8 mouse cellular contexts compared by ENCODE assay signal in genomic region chr10:120882347-120883068, GRCm38 (mm10). TPM values are rescaled to one million over a fixed set of nuclear protein-coding genes. Genes with fewer than 3 reads are reported as not detected.
DNase-seq lines count a peak whose midpoint lies in the region; ATAC-seq and TF ChIP-seq lines count a peak whose summit lies in the region.

No protein-coding gene starts in this region.

- peak overlapping the region; percentile 44 for H3K4me3 ChIP-seq in forebrain, embryonic 15.5 days
- H3K4me3 ChIP-seq in intestine, embryonic 16.5 days (ENCODE audit: low read length): peak overlapping the region; percentile 34
- H3K4me3 ChIP-seq in lung, adult 2 months (replicated peaks; ENCODE audit: extremely low read depth, low read depth, low read length): peak overlapping the region; percentile 1
- H3K4me3 ChIP-seq in neural tube, embryonic 12.5 days: peak overlapping the region; percentile 33

- H3K9ac ChIP-seq in forebrain, embryonic 15.5 days (replicated peaks): peak overlapping the region; percentile 54
- H3K9ac ChIP-seq in intestine, embryonic 16.5 days (ENCODE audit: low read depth, low read length): peak overlapping the region; percentile 45; the same call in 1 of the 2 replicates
- no peak overlapping the region; the same call in 1 of the 2 replicates for H3K9ac ChIP-seq in neural tube, embryonic 12.5 days

- peak overlapping the region; percentile 92 for H3K4me2 ChIP-seq in forebrain, embryonic 15.5 days (replicated peaks)
- peak overlapping the region; percentile 57 for H3K4me2 ChIP-seq in intestine, embryonic 16.5 days (ENCODE audit: low read depth, low read length)
- peak overlapping the region; percentile 70 for H3K4me2 ChIP-seq in neural tube, embryonic 12.5 days (replicated peaks)

- H3K4me1 ChIP-seq in forebrain, embryonic 15.5 days: peaks cover 15% of the 10 kb centered on the region; the same call in 1 of the 2 replicates
- peaks cover 4% of the 10 kb centered on the region for H3K4me1 ChIP-seq in intestine, embryonic 16.5 days (ENCODE audit: control insufficient read depth, insufficient read depth, low read length)
- peaks cover 4% of the 10 kb centered on the region; the same call in 1 of the 2 replicates for H3K4me1 ChIP-seq in lung, adult 2 months (ENCODE audit: control insufficient read depth, insufficient read depth, low read length)
- no peaks in the 10 kb centered on the region; the same call in 1 of the 2 replicates for H3K4me1 ChIP-seq in neural tube, embryonic 12.5 days

- no peak for TF ChIP-seq POLR2A in lung, adult 2 months (IDR thresholded peaks at IDR 0.05; ENCODE audit: borderline replicate concordance, extremely low read depth, low read depth, low read length)

- peak; percentile 92 for ATAC-seq in forebrain, embryonic 15.5 days (replicated peaks)
- ATAC-seq in intestine, embryonic 16.5 days: peak; percentile 74; the same call in 1 of the 2 replicates
- peak; percentile 93 for ATAC-seq in neural tube, embryonic 12.5 days (ENCODE audit: low FRiP score, low read depth)

- TF ChIP-seq CTCF in lung, adult 2 months (IDR thresholded peaks at IDR 0.05; ENCODE audit: insufficient read depth, low read length): no peak

- H3K27ac ChIP-seq in forebrain, embryonic 15.5 days (replicated peaks): peak overlapping the region; percentile 40
- H3K27ac ChIP-seq in intestine, embryonic 16.5 days (ENCODE audit: low read length): peak overlapping the region; percentile 69
- H3K27ac ChIP-seq in neural tube, embryonic 12.5 days: peak overlapping the region; percentile 43; the same call in 1 of the 2 replicates

- H3K36me3 ChIP-seq in forebrain, embryonic 15.5 days: no peaks in the 10 kb centered on the region
- no peaks in the 10 kb centered on the region for H3K36me3 ChIP-seq in intestine, embryonic 16.5 days (ENCODE audit: control insufficient read depth, insufficient read depth, low read length)
- H3K36me3 ChIP-seq in neural tube, embryonic 12.5 days: no peaks in the 10 kb centered on the region

- WGBS in forebrain, embryonic 15.5 days: 6% methylated on average over 17 of the region's 17 CpGs
- 25% methylated on average over 17 of the region's 17 CpGs for WGBS in intestine, embryonic 16.5 days
- 20% methylated on average over 17 of the region's 17 CpGs for WGBS in lung, adult 2 months
- WGBS in neural tube, embryonic 12.5 days: 20% methylated on average over 17 of the region's 17 CpGs

- peak; percentile 23 to 37 for DNase-seq in cerebellum, adult 18-20 months
- DNase-seq in cerebellum, adult 9-10 months: no peak
- DNase-seq in adrenal gland, postnatal 14 days: peak; percentile 63
- no peak for DNase-seq in lung, adult 2 months
- DNase-seq in layer of hippocampus, adult 8-10 months (ENCODE audit: low spot score in 2 of 2): no peak

- H3K27me3 ChIP-seq in forebrain, embryonic 15.5 days: no peaks in the 10 kb centered on the region
- no peaks in the 10 kb centered on the region for H3K27me3 ChIP-seq in intestine, embryonic 16.5 days (replicated peaks; ENCODE audit: control insufficient read depth, insufficient read depth, low read length)
- no peaks in the 10 kb centered on the region for H3K27me3 ChIP-seq in neural tube, embryonic 12.5 days (replicated peaks)

- H3K9me3 ChIP-seq in forebrain, embryonic 15.5 days: no peaks in the 10 kb centered on the region
- H3K9me3 ChIP-seq in intestine, embryonic 16.5 days (ENCODE audit: control insufficient read depth, low read length): no peaks in the 10 kb centered on the region
- H3K9me3 ChIP-seq in neural tube, embryonic 12.5 days: no peaks in the 10 kb centered on the region

RNA-seq across cellular contexts. Expression of gene Msrb3, which starts 16.4 kb away (rescaled TPM):
- total RNA-seq in adrenal gland, postnatal 14 days (2021): 37.0 and 40.0 TPM in 2 replicates
- polyA plus RNA-seq in forebrain, embryonic 15.5 days (2015; fragmentation: Nextera tagmentation; extraction: Ambion mirVana): 1.5 and 1.7 TPM in 2 replicates
- 11.2 and 14.0 TPM in 2 replicates for polyA plus RNA-seq in intestine, embryonic 16.5 days (2015; fragmentation: Nextera tagmentation; extraction: Ambion mirVana)
- 32.1 and 36.6 TPM in 2 replicates for polyA plus RNA-seq in lung, adult 2 months (2012; rRNA removed)
- 3.4 and 3.5 TPM in 2 replicates for polyA plus RNA-seq in neural tube, embryonic 12.5 days (2016; fragmentation: Nextera tagmentation; extraction: Ambion mirVana)
- 1 to 10 TPM; 3.7 to 5.1 (median 4.7) TPM for total RNA-seq in layer of hippocampus, adult 8-10 months (2022)

Comparison
In these comparisons a context has a peak if more than half of its experiments do, and no peak if none do; other contexts are left out.
1. DNase-seq: peak in cerebellum, adult 18-20 months (2 of 2) and adrenal gland, postnatal 14 days (single experiment); none in cerebellum, adult 9-10 months (single experiment), lung, adult 2 months (single experiment) and layer of hippocampus, adult 8-10 months (0 of 2).
2. Peak in every context shown above with its lines, with median percentiles within 50 percentile points of each other: ATAC-seq, H3K27ac ChIP-seq, H3K4me2 ChIP-seq and H3K4me3 ChIP-seq.